Mouse (Mus musculus) 416B (cell line): ENCODE measurements around the gene Tlx2.

Experiments
- DNase-seq: peaks from one replicate; pipeline ENCODE4 v3.0.0; 2011; ENCODE audit warnings: low read depth

Gene Tlx2

DNA sequence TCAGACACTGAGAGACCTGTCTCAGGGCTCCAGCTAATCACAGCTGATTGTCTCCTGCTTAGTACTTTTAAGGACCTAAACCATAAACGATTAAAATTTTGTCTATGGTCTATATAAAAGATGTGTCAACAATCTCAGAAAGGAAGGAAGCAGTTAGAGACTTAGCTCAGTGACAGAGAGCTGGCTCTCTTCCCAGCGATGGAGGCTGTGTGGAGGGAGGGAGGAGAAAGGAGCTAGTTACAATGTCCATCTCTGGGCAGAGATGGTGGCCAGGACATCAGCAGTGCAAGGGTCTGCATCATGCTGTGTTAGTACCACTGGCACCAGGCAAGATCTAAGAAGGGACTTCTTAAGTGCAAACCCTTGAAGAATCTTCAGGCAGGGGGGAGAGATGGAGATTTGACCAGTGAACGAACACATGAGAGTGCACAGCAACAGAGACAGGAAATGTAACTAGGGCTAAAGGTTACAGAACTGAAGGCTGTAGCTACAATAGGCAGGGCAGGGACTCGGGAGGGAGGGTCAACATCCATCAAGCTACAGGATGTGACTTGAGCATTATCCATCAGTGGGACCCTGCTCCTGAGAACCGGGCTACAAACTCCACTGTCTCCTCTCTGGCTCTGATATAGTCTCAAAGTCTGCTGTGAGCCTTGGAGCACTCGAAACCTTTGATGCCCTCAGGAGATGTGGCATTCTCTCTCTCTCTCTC is 22.5 kb upstream of the Tlx2 start:
- peak; percentile 26 for DNase-seq

DNA sequence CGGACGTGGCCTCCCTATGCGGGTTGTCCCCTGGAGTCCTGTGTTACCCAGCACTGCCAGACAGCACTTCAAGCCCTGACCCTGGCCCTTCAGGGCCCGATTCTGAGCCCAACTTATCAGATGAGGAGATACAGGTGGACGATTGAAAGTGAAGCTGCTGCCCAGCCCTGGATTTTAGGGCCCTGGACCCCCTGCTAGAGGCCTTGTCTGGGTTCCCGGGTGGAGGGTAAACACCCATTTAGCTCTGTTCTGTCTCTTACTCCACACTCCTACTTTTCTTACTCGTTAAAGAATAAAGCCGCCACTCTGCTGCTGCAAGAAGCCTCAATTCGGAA is 17.8 kb upstream of the Tlx2 start:
- no peak for DNase-seq

DNA sequence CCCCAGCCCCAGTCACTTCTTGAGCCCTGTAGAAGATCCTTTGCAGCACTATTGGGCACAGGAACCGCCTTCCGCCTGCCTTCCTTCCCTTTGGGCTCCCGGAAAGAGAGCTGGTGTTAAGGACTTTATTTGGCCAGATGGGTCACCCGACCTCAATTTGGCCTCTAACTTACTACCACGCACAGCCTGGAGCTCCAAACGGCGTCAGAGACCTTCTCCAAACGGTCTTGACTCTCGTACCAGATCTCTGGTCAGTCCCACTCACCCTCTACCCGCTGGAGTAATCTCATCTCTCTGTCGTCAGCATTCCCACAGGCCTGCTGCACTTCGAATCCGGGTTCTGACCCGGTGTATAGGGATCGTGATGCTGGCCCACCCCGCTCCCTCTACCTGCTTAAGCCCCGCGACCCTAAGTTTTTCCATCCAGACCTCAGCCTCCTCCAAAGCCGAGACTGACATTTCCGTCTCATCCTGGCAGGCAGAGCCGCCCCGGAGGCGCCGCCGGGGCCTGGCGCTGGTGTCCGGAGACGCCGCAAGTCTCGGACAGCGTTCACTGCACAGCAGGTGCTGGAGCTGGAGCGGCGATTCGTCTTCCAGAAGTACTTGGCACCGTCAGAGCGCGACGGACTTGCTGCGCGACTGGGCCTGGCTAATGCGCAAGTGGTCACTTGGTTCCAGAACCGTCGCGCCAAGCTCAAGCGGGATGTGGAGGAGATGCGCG is 17.3 kb upstream of the Tlx2 start:
- DNase-seq: no peak

DNA sequence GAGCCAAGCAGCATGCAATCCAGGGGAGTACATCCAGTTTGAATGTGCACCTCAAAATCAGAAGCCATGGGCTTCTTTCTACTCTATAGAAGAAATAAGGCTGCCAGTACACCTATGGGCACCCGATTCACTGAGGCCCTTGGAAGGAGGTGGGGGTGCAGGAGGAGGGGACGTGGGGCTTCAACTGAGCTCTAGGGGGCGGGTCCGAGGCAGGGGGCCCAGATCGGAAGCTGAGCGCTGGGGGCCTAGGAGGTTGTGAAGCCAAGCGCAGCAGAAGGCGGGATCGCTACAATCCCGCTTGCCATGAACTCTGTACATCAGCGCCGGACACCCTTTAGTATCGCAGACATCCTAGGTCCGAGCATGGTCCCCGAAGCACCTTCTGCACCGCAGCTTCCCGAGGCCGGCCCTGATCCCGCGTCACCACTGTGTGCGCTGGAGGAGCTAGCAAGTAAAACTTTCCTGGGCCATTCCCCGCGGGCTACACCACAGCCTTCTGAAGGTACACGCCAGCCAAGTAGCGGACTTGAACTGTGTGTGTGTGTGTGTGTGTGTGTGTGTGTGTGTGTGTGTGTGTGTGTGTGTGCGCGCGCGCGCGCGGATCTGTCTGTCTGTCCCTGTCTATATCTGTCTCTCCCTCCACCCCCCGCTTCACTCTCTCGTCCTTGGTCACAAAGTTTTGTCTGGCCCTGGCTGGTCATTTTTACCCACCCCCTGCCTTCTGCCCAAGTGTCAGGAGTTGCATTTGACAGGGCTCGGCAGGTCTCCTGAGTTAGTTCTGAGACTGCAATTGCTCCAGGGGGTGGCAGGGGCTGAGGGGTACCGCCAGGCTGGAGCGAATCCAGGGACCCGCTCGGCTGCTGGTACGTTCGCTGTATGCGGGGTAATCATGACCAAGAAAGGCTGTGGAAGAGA is 16.3 kb upstream of the Tlx2 start, which contains the start of gene Lbx2:
Gene Lbx2 (plus strand): TSS at position 247 of the 915 bp plus-strand sequence.
- DNase-seq: no peak

DNA sequence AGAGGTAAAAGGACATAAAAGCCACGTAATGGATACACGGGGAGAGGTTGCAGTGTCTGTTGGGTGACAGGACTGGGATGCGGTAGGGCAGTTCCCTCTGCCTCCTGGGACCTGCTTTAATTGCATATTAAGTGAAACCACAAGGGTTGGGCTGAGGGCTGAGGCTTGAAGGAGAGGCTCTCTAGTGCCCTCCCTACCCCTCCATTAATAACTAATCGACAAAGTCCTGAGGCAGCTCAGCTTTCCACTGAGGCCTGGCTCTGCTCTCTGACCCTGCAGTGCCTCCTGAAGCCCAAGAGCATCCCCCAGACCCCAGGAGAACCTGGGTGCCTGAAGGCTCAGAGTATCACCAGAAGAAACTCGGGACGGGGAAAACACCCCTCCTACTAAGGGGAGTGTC is 14.4 kb upstream of the Tlx2 start:
- no peak for DNase-seq

DNA sequence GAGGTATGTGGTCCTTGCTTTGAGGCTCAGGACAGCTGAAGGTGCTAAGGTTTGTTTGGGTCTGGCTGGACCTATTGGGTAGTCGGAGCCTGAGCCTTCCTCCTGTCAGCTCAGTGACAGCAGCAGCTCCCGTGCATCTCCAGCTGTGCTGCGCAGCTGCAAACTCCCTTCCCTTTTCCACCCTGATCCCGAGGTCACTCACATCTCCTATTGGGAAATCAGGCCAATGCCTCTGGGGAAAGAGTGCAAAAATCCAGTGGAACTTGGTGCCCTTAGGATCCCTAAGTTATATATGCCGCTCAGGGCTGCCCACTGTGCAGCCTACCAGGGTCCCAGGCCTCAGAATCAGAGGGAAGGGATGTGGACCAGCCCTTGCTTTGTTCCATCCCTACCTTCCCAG is 13.4 kb upstream of the Tlx2 start:
- no peak for DNase-seq

DNA sequence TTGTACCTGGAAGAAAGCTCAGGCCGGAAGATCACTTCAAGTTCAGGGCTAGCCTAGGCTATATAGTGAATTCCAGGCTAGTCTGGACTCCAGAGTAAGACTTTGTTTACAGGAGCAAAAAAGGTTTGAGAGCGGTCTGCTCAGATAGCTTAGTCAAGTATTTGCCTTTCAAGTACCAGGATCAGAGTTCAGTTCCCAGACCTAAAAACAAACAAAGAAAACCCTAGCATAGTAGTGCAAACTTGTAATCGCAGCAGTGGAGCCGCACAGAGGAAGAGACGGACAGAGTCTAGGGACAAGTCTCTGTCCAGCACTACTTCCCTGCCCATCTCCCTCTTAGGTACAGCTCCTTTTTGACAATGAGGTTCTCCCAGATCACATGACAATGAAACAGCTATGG is 10.1 kb upstream of the Tlx2 start:
- no peak for DNase-seq

DNA sequence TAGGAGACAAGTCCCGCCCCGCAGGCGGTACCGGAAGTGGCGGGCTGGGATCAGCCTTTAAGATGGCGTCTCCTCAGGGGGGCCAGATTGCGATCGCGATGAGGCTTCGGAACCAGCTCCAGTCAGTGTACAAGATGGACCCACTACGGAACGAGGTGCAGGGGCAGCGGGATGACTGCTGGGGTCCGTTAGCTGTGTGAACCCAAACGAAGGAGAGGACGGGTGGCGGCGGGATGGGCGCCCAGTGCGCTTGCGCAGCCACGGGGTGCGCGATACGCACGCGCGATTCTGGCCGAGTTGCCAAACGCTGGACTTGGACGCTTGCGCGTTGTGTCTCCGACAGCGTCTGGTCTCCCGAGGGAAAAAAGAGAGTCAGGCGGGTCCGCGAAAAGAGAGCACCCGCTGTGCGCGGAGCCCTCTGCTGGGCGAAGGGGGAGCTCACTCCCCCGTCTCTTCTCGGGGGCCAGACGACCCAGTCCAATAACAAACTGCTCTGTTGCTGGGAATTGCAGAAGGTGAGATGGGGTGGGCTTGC is 8.3 kb upstream of the Tlx2 start:
- peak; percentile 97 for DNase-seq

DNA sequence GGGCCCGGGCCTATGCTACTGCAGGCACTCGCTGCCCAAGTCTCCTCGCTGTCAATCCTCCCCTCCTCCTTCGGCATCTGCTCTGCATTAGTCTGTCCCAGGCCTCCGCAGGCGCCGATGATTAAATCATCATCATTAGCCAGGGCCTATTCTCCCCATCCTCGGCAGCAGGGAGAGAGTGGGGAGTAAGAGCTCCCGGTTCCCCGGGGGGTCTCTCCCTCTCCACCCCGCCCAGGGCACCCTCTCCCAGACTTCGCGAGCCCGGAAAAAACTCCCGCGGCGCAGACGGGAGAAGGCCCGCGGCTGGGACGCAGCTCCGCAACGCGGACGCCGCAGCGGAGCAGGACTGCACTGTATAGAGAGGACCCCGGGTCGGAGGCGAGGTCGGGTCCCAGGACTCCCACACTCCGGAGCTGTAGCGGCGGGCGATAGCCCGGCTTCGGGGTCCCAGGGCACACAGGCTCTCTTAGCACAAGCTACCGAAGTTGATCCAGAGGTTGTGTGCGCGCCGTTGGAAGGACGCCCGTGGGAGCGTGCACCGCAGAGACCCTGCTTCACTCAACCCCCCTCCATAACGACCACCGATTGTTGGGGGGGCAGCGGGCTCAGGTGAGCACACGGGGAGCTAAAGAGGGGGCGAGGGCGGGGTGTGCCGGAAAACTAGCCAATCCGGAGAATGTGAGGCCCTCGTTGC is 7.7 kb upstream of the Tlx2 start, which contains the start of gene Pcgf1:
Gene Pcgf1 (plus strand): TSS at position 240 of the 694 bp plus-strand sequence.
- DNase-seq: peak; percentile 31

DNA sequence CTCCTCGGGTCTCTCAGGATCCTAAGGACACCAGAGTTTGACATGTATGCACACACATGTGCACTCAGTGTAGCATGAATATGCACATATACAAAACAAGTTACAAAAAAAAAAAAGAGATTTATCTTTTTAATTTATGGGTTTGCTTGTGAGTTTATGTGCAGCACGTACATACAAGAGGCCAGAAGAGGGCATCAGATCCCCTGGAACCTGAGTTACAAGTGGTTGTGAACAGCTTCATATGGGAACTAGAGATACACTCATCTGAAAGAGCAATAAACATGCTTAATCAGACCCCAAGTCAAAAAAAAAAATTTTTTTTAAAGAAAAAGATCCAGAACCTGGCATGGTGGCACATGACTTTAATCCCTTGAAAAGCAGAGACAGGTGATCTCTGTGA is 4.9 kb upstream of the Tlx2 start:
- peak; percentile 72 for DNase-seq

DNA sequence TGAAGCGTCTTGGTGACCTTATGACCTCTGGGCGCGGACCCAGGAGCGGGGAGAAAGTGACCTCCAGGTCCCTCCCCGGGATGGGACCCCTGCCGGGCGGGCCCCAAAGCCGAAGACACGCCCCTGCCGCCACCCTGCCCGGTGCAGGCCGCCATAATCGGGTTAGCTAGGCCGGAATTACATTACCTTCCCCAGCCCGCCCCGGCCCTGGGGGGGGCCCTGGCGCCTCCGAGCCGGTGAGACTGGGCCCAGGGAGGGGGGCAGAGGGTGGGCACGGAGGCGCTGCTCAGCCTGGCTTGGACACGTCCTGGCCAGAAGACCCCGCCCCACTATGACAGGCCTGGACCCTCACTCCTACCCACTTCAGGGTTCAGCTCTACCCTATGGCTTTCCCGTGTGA is 1.1 kb upstream of the Tlx2 start:
- DNase-seq: no peak

DNA sequence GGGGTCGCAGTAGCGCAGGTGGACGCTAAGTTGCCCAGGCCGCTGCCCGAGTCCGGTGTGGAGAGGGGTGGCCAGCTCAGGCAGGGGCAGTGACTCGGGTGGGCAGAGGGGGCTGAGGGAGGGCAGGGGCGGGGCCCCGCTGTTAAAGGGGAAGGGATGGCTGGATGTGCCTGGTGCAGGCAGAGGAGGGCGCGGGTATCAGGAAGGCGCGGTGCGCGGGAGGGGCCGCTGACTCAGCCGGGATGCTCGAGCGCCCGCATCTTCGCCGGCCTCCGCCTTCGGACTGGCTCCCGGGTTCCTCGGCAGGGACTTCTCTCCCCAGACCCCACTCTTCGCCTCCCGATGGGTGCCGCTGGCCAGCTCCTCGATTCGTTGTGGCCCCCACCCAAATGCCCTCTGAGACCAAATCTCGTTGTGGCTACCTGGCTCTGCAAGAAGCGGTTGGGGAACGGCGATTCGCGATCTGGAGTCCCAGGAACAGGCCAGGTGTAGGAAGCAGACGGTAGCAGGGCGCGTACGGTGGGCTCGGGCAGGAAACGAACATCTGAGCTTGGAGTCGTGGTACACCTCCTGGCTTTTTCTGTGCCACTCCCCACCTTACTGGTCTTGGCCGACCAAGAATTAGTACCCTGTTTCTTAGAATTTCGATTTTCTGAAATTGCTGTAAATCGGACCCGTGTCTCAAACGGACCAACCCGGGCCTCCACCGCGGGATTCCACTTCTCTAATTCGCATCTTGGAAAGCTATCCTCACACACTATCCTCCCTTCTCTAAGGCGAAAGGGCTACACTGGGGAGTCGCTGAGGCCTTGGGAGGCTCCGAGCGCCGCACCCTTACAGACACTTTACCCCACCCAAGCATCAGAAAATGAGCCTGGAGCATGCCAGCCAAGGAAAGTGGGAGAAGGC is 472 bp upstream of the Tlx2 start:
- DNase-seq: no peak

DNA sequence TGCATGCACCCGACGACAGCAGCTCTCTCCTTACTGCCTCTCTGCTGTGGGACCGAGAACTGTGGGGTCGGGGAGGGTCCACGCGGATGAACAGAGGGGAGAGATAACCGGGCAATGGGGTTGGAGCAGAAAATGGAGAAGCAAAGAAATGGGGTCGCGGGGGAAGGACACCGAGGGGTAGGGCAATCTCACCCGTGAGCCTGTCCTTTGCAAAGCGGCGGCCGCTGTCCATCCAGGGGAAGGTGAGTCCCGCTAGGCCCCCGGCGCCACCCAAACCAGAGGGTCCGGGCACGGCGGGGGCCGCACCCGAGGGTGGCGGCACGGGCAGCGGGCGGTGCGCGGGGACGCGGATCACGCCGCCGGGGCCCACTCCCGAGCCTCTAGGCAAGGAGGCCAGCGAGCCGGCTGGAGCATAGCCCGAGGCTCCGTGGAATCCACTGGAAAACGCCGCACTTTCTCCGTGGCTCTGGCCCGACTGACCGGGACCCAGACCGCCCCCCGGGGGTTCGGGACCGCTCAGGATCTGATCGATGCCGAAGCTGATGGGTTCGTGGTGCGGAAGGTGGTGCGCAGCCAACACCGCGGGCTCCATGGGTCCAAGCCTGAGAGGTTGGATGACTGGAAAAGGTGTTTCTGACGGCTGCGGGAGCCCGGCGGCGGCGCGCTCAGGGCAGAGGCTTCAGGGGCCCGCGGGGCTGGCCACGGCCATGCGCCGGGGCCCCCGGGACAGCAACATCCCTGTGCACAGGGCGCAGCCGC is 426 bp downstream of the Tlx2 start:
- DNase-seq: no peak

DNA sequence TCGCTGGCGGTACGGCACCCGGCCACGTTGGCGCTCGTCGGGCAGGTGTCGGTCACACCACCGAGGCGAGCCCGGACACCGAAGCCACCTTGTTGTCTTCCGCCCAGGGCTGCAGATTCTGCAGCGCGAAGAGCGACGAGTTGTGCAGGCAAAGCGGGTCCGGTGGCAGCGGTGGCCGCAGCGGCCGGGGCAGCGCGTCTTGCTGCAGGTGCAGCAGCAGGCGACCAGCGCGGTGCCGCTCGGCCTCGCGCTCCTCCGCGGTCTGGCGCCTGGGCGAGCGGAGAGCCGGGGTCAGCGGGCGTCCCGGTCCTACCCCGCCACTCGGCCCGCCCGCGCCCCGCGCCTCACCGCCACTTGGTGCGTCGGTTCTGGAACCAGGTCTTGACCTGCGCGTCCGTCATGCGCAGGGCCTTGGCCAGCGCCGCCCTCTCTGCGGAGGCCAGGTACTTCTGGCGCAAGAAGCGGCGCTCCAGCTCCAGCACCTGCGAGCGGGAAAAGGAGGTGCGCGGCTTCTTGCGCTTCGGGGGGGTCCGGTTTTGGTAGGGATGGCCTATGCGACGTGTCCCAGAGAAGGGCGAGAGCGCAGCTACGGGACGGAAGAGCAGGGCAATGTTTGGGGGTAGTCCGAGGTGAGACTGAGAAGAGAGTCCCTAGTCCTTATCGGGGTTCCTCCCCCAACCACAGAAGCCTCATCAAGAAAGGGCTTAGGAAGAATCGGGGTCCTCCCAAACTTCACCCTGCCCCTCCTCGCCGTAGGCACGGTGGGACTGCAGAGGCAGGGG is 1.2 kb downstream of the Tlx2 start:
- DNase-seq: no peak

DNA sequence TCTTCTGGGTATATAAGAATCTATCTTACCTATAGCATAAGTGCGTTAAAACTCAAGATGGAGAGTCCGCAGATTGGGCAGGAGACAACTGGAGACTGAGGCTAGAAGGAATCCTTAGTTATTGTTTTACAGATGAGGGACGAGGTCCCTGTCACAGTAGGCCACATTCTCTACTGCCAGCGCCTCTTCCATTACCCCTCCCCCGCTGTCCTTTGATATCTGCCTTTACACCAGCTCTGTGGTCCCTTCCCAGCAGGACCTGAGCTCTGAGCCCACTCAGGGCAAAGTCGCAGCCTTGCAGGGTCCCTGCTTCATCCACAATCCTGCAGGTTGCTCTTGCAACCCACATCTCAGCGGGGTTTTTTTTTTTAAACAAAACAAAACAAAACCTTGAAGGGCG is 1.9 kb downstream of the Tlx2 start:
- DNase-seq: no peak

DNA sequence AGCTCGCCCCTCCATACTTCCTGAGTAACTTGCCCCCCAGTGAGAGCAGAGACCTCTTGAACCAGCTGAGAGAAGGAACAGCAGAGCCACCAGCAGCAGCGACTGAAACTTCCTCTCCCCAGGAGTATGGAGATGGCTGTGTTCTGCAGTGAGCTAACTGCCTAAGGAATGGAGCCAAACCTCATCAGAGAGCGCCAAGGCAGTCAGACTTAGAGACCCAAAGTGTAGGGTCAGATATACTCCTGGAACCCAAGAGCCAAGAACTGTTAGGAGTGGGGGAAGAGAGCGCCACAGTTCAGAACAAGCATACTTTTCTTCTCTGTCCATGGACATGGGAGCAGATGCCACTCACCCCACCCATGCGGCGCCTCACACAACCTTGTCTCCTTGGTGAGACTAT is 3.7 kb downstream of the Tlx2 start:
- no peak for DNase-seq

DNA sequence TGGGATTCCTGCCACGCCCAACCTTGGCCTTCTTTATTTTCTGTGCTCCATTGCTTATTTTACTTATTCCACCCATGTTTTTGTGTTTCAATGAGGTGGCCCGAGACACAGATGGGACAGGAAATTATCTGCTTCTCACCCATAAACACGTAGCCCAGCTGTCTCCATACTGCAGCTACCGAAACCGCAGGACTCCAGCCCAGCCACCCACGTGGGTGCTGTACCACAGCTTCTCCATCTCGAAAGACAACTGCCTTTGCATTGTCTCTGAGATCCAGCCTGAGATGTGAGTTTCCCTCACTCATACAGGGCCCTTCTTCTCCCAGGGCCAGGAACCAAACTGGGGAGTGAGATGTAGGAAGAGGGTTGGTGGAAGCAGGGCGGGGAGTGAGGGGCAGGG is 4.1 kb downstream of the Tlx2 start:
- DNase-seq: no peak

DNA sequence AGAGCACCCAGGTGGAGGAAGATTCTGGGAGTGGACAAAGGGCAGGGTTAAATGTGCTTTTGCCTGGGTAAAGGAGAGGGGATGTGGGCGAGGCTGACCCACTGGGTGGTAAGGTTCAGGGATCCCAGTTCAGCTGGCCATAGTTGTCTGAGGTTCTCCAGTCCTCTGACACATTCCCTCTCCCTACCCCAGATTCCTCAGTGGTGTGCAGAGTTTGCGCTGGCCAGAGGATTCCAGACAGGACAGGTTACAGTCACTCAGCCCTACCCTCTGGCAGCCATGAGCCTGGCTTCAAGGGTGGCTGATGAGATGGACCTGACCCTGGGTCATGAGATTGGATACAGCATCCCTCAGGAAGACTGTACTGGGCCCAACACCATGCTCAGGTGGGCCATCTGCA is 11.4 kb downstream of the Tlx2 start:
- DNase-seq: no peak

DNA sequence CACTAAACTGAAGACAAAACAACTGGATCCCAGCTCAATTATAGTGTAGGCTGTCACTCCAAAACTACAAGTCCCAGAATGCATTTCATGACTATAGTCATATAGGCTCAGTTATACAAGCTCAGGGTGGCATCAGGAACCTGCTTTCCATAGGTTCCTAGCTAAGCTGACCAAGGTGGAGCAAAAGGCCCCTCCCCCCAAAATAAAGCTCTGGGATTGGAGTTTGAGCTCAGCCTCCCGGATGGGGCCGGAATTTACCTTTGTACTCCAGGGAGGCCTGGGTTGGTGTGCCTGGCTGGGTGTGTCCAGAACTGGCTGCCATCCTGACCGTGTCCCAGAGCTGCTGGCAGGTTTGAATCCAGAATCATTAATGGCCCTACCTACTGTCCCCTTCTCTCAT is 12.3 kb downstream of the Tlx2 start, which contains the start of gene Dqx1:
Gene Dqx1 (plus strand): TSS at position 55 of the 400 bp plus-strand sequence.
- DNase-seq: peak; percentile 36
